Mouse (Mus musculus): Measurements from ENCODE around the gene Suclg2. TPM values are rescaled to one million over a fixed set of nuclear protein-coding genes. Genes with fewer than 3 reads are reported as not detected.

Suclg2 gene
- polyA plus RNA-seq, 1 experiment: 11.5 TPM

- DNase-seq (ENCODE audit: low read depth): no peak
- TF ChIP-seq CTCF (IDR thresholded peaks at IDR 0.05; ENCODE audit: borderline replicate concordance, extremely low read depth, insufficient read depth, insufficient read length) (no peak), POLR2A (IDR thresholded peaks at IDR 0.05; ENCODE audit: borderline replicate concordance, extremely low read depth, insufficient read depth, insufficient read length, poor library complexity, severe bottlenecking) (no peak)
Measured at GRCm38 (mm10) chr6:95446151-95446550, 272.4 kb downstream of the Suclg2 start.

GRCm38 (mm10) chr6:95445036-95445435, 273.6 kb downstream of the Suclg2 start:
- no peak for TF ChIP-seq CTCF (IDR thresholded peaks at IDR 0.05; ENCODE audit: borderline replicate concordance, extremely low read depth, insufficient read depth, insufficient read length)
- no peak for TF ChIP-seq POLR2A (IDR thresholded peaks at IDR 0.05; ENCODE audit: borderline replicate concordance, extremely low read depth, insufficient read depth, insufficient read length, poor library complexity, severe bottlenecking)

More at GRCm38 (mm10) chr6:95445036-95445435, 273.6 kb downstream of the Suclg2 start:
- peak; percentile 27 for DNase-seq (ENCODE audit: low read depth)
